Mouse (Mus musculus): ENCODE data around the gene Gm45713.
A peak's percentile ranks its signal among the peaks of the same experiment; 100 is the strongest.
"Not testable (repeated sequence)": the region's sequence is repeated elsewhere in the genome, so short reads cannot be mapped to it uniquely, and the experiment has no call there.

Gene Gm45713

DNA sequence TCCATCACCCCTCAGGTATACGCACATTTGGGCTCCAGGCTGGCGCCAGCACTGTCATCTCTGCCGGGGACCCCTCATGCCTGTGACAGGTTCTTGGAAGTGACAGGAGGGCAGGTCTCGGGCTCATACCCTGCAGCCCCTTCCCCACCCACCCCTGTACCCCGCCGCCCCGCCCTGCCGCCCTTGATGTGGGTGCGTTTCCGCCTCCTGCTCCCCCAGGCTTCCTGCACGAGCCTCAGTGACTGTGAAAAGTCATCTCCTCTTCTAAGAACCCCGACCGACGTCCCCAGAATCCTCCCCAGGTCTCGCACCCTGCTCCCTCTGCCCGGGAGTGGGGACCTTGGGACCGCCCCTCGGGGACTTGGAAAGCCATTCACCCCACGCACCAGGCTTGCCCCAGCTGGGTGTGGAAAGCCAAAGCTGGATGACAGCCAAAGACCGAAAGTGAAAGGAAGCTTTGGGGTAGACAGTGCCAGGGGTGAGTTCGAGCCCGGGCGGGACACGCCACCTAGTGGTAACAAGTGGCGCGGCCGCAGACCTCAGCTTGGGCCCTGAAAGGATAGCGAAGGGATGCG, at the start of gene Gm45713, which contains the start of gene Flt3l:
Gene Gm45713, minus strand, starts transcription at position 239 of the 575 bp plus-strand sequence.
Gene Flt3l, minus strand, starts transcription at position 440 of the 575 bp plus-strand sequence.
- DNase-seq (ENCODE audit: low spot score) = peak; percentile 86

GRCm38 (mm10) chr7:45183672-45184071, 47.6 kb upstream of the Gm45713 start:
- no peak for DNase-seq (ENCODE audit: low spot score)

DNA sequence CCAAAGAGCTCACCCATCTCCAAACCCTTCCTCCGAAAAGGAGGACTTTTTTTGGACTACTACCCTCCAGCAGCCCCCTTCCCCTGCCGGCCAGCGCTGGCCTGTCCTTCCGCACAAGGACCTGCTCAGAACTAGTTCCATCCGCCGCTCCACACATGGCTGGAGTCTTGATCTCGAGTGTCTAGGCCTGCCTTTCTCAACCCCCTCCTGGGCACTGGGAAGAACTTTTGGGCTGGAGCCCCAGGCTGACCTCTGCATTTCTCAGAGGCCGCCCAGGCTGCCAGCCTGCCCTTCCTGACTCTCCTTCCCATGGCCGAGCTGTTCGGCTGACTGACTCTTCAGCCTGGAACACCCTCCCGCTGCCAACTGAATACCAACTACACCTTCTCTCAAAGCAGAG, 46.6 kb upstream of the Gm45713 start:
- DNase-seq (ENCODE audit: low spot score) = no peak

DNA sequence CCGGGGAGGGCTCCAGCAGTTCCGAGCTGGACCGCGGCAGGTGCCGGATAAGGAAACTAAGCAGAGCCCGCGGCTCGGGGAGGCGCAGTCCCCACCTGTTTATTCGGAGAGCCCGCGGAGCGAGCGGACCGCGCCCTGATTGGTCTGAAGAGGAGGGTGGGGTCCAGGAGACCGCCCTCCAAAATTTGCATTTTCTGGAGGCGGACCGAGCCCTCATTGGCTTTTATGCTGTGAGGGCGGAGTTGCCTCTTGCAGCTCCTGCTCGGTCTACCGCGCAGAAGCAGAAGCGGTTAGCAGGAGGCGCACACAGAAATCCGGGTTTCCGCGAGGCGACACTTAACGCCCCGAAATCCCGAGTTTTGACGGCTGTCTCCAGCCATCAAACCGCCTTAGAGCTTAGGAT, 46.2 kb upstream of the Gm45713 start:
- DNase-seq (ENCODE audit: low spot score) = peak; percentile 79

GRCm38 (mm10) chr7:45181540-45181939, 45.5 kb upstream of the Gm45713 start:
- no peak for DNase-seq (ENCODE audit: low spot score)

DNA sequence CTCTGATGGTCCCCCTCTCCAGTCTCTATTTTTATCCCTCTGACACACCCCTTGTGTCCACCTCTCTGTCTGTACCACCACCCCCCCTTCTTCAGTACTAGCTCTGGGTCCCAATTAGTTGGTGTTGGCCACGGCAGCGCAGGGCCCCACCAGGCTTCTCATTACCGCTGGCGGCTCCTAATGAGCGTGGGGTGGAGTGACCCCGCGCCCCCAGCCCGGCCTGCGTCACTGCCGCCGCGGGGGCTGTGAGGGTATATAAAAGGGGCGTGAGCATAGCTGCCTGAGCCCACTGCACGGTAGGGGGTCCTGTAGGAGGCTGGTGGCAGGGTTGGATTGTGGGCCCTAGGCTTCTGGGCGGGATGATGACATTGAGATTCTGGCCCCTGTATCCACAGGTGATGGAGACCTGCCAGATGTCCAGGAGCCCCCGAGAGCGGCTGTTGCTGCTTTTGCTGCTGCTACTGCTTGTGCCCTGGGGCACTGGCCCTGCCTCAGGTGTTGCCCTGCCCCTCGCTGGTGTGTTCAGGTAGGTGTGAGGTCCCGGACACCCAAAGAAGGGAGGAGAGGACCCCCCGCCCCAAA, 45.0 kb upstream of the Gm45713 start, which contains the start of gene Pth2:
Gene Pth2, plus strand, starts transcription at position 100 of the 582 bp plus-strand sequence.
- DNase-seq (ENCODE audit: low spot score) = no peak

DNA sequence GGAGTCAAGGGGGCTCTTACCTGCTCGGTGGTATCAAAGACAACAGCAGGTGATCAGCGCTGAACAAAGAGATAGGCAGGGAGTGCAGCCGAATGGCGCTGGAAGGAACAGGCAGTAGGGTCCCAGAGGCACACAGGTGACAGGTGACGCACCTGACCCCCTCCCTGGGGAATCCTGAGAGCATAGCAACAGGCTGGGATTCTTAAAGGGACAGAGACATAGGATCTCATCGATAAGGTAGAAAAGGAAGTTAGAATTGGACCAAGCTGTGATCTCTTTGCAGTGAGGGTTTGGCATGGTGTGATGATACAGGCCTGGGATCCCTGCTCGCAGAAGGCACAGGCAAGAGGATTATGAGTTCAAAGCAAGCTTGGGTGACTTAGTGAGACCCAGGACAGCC, 43.4 kb upstream of the Gm45713 start, which contains the start of gene Gfy:
Gene Gfy, minus strand, starts transcription at position 101 of the 400 bp plus-strand sequence.
- no peak for DNase-seq (ENCODE audit: low spot score)

DNA sequence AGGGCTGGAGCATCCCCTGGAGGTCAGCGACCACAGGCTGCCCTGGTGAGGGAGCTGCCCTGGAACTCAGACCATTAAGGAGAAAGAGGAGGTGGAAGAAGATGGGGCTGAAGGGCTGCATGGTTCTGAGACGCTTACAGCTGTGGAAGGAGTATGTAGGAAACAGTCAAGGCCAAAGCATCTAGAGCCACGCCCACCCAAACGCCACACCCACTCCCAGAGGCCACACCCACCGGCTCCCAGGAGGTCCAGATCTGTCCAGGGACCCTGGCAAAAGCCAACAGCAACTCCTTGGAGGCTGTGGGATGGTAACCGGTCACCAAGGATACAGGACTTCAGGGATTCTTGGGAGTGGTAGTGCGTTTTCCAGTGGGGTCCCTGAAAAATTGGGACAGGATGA, 42.5 kb upstream of the Gm45713 start:
- DNase-seq (ENCODE audit: low spot score) = no peak

GRCm38 (mm10) chr7:45176356-45176755, 40.3 kb upstream of the Gm45713 start:
- DNase-seq (ENCODE audit: low spot score) = no peak

GRCm38 (mm10) chr7:45175929-45176328, 39.9 kb upstream of the Gm45713 start:
- no peak for DNase-seq (ENCODE audit: low spot score)

- no peak for DNase-seq (ENCODE audit: low spot score)
These were observed 39.4 kb upstream of the Gm45713 start for GRCm38 (mm10) chr7:45175398-45175797.

DNA sequence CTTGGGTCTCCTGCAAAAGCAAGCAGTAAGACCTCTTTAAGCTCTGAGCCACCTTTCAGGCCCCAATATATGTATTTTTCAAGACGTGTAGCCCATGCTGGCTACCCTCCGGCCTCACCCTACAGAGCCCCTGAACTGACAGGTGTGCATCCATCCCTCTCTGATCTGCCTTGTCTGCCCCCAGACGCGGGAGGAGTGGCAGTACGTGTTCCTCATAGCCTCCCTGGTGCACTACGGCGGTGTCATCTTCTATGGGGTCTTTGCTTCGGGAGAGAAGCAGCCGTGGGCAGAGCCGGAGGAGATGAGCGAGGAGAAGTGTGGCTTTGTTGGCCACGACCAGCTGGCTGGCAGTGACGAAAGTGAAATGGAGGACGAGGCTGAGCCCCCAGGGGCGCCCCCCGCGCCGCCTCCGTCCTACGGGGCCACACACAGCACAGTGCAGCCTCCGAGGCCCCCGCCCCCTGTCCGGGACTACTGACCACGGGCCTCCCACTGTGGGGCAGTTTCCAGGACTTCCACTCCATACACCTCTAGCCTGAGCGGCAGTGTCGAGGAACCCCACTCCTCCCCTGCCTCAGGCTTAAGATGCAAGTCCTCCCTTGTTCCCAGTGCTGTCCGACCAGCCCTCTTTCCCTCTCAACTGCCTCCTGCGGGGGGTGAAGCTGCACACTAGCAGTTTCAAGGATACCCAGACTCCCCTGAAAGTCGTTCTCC, 38.7 kb upstream of the Gm45713 start:
- DNase-seq (ENCODE audit: low spot score) = no peak

DNA sequence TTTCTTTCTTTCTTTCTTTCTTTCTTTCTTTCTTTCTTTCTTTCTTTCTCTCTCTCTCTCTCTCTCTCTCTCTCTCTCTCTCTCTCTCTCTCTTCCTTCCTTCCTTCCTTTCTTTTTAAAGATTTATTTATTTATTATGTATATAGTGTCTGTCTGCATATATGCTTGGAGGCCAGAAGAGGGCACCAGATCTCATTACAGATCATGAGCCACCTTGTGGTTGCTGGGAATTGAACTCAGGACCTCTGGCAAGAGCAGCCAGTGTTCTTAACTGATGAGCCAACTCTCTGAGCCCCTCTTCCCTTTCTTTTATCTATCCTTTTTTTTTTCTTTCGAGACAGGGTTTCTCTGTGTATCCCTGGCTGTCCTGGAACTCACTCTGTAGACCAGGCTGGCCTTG, 37.7 kb upstream of the Gm45713 start:
- DNase-seq (ENCODE audit: low spot score) = not testable (repeated sequence)

DNA sequence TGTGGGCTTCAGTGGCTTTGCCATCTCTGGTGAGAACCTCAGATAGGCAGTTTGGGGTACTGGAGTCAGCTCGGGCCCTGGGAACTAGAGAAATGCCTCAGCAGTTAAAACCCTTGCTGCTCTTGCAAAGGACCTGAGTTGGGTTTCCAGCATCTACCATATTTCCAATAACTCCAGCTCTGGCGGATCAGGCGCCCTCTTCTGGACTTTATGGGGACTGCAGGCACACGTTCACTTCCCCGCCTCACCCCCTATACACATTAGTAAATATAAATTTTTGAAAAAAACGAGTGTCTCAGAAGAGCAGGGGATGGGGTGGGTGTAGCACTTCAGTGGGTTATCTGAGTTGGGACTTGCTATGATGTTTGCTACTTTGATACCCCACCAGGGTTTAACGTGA, 36.9 kb upstream of the Gm45713 start:
- peak; percentile 37 for DNase-seq (ENCODE audit: low spot score)

DNA sequence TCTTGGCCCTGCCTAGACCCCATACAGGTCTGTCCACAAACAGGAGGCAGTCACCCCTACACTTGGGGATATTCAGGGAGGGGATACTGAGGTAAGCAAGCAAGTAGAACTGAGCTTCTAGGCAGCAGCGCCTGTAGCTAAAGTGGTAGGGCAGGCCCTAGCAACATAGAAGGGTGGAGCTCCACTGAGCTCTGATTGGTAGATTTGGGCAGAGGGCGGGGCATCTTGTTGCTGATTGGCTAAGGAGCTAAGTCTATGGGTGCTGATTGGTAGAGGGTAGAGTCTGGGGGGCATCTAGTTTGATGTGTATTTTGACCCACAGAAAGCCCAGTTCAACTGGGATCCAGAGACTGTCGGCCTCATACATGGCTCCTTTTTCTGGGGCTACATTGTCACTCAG, 33.5 kb upstream of the Gm45713 start:
- DNase-seq (ENCODE audit: low spot score) = no peak

GRCm38 (mm10) chr7:45168656-45169055, 32.6 kb upstream of the Gm45713 start:
- no peak for DNase-seq (ENCODE audit: low spot score)

GRCm38 (mm10) chr7:45167761-45168445, 31.9 kb upstream of the Gm45713 start:
- DNase-seq (ENCODE audit: low spot score) = no peak

DNA sequence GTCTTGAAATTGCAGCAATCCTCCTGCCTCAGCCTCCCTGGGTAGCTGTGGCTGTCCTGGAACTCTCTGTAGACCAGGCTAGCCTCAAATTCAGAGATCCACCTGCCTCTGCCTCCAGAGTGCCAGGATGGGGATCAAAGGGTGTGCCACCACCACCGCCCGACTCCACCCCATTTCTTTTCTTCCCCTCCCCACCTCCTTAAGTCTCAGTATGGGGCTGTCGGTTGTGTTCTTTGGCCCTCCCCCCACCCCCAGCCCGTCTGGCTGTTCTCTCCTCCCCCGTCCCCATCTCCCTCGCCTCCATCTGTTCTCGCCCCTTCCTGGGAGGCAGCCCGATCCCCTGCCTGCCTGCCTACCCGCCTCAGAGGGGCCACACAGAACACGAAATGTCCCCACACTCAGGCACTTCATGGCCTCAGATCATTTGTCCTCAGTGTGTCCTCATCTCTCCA, 30.9 kb upstream of the Gm45713 start:
- DNase-seq (ENCODE audit: low spot score) = no peak

DNA sequence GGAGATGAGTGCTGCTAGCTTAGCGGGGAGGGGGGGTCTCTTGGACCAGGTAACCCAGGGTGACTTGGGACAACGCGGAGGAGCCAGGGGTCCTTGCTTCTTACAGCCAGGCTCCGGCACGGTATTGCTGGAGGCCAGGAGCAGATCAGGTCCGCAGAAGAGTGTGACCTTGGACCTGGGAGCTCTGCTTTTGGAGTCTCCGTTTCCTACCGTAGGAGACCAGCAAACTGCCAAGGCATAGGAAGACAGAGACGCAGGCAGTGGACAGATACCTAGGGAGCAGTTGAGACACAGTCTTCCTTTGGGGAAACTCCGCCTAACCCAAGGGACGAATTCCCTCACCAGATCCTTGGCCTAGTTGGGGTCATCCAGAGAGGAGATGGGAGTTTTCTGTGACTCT, 29.7 kb upstream of the Gm45713 start:
- DNase-seq (ENCODE audit: low spot score) = no peak

DNA sequence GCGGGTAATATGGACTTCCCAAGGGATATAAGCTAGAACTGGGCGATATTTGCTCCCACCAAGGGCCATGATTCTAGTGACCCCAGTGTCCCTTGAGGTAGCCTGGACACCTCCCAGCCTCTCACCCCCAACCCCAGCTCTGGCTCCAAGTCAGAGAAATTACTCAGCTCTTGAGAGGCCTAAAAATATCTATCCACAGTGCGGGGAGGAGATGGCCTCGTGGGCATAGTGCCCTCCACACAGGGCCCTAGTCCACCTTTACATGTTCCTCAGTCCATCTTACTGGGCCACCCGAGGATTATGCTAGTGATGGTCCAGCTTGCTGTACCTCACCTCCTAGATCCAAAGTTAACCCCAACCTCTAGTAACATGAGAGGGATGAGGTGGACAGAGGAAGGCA, 28.8 kb upstream of the Gm45713 start:
- no peak for DNase-seq (ENCODE audit: low spot score)

GRCm38 (mm10) chr7:45163735-45164490, 27.9 kb upstream of the Gm45713 start, which contains the start of gene Slc17a7:
Slc17a7 (plus strand) TSS chr7:45163949.
- DNase-seq (ENCODE audit: low spot score) = no peak

Measured in spleen, adult 12 weeks (tissue).